Mouse (Mus musculus) left cerebral cortex, adult 11 months (tissue): Measurements from ENCODE around the gene Slc25a35.
A peak's percentile ranks its signal among the peaks of the same experiment; 100 is the strongest.
"Not testable (repeated sequence)": the region's sequence is repeated elsewhere in the genome, so short reads cannot be mapped to it uniquely, and the experiment has no call there.

ENCODE experiments used
- DNase-seq: peaks from one replicate; pipeline ENCODE4 v3.0.0; 2022; ENCODE audit warnings: low spot score

The Slc25a35 gene

GRCm38 (mm10) chr11:68967337-68968282 lies at the start of gene Slc25a35:
Gene Slc25a35 (plus strand): TSS chr11:68968131.
- DNase-seq = peak; percentile 87

DNA sequence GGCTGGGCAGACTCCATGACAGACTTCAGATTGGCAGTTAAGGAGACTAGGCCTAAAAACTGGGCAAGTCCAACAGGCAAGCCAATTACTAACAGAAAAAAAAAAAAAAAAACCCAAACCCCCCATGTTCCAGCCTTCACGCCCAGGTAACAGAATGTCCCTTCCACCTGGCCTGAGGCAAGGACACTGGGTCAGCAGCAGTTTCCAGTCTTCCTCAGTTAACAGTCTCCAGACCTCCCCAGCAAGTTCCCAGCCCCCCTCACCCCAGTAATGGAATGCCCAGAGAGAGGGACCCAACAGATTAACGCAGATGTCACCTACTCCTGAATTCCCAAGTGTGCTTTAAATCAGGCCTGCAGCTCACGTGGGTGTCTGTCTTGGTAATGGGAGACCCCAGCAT lies 44.7 kb upstream of the Slc25a35 start:
- no peak for DNase-seq

- DNase-seq = no peak
These were observed 43.2 kb upstream of the Slc25a35 start for GRCm38 (mm10) chr11:68924749-68925148.

DNA sequence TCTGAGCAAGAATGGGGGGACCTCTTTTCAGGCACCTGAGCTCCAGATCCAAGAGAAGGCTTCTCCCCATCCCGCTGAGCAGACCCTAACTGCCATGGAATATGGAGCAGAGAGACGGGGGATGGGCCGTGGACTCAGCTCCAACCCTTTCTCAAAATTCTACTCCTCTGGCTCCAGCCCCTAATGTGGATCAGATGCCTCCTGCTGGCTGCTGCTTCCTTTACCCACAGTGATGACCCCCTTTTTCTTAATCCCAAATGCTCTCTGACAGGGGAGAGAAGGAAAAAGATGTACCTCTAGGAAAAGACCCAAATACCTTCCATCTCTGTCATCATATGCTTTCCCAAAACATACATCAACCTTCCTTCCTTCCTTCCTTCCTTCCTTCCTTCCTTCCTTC lies 41.0 kb upstream of the Slc25a35 start, which contains the start of gene Odf4:
Odf4 (minus strand) TSS at position 101 of the 400 bp plus-strand sequence.
- DNase-seq = no peak

DNA sequence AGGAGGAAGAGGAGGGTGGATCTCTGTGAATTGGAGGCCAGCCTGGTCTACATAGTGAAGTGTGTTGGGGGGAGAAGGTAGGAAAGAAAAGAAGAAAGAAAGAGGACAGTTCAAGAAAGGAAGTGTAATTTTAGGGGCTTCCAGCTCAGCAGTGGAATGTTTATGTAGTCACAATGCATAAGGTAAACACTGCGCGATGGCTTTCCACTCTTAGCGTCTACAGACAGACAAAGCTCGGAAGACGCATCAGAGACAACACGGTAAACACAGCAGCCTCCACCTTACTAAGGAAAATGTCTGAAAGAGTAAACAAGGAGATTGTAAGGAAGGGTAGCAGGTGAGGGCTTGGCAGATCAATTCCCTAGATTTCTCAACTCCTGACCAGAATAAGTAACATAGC lies 38.0 kb upstream of the Slc25a35 start:
- no peak for DNase-seq

DNA sequence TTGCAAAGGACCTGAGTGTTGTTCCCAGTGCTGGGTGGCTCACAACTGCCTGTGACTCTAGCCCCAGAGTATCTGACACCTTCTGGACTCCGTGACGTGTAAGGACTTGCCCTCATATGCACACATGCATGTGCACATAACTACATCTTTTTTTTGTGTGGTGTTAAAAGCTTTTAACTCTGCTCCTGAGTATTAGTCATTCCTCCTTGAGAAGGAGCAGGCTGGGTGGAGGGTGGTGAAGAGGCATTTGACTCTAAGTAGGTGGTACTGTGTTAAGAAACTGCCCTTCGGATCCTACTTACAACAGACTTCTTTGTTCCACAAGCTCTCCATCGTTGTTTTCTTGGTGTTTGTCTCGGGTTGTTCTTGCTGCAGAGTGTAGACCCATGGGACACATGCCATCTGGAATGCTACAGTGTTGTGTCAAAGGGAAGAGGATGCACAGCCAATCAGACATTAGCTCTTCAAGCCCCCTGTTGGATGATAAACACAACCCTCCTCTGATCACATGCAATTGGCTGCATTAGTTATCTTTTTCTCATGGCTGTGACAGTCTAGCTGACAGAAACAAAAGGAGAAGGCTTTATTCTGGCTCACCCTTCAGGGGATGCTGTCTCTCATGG lies 33.9 kb upstream of the Slc25a35 start:
- DNase-seq = no peak

DNA sequence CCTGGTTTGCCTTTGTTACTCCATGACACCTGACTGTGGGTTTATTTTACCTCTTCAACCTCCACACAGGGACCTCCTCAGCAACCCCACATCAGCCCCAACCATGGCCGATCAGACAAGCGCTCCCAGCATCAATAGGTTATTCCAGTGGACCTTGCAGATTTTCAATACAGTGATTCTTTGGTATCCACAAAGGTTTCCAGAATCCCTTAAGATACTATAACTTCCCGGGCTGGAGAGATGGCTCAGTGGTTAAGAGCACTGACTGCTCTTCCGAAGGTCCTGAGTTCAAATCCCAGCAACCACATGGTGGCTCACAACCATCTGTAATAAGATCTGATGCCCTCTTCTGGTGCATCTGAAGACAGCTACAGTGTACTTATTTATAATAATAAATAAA lies 31.0 kb upstream of the Slc25a35 start:
- not testable (repeated sequence) for DNase-seq

GRCm38 (mm10) chr11:68939451-68940304 lies 28.3 kb upstream of the Slc25a35 start:
- DNase-seq = peak; percentile 89

DNA sequence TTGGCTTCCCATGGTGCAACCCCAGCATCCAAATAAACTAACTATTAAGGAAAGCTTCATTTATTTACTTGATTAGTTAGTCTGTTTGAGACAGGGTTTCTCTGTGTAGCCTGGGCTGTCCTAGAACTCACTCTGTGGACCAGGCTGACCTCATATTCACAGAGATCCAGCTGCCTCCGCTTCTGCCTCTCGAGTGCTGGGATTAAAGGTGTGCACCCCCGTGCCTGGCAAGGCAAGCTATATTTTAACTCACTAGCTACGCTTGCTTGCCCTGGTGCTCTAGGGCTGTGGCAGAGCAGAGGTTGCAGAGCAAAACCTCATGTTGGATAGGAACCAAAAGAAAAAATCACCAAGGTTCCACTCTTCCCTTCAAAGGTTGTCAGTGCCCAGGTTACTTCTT lies 27.4 kb upstream of the Slc25a35 start:
- no peak for DNase-seq

- DNase-seq = no peak
These were observed 25.2 kb upstream of the Slc25a35 start for GRCm38 (mm10) chr11:68942731-68943130.

DNA sequence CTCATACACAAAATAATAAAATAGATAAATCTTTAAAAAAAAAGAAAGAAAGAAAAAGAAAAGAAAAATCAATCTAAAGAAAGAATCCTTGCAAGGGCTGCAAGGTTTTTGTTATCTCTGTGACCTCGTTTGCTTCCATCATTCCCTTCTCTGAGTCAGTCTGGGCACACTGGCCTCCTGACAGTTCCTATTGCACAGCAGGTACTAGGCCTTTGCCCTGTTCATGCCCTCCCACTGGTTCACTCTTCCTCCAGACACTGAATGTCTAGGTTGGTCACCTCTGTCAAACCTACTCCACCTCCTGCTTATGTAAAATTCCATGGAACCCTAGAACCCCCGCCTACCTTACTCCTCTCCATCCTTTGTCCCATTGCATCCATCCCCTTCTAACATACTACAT lies 22.7 kb upstream of the Slc25a35 start:
- no peak for DNase-seq

DNA sequence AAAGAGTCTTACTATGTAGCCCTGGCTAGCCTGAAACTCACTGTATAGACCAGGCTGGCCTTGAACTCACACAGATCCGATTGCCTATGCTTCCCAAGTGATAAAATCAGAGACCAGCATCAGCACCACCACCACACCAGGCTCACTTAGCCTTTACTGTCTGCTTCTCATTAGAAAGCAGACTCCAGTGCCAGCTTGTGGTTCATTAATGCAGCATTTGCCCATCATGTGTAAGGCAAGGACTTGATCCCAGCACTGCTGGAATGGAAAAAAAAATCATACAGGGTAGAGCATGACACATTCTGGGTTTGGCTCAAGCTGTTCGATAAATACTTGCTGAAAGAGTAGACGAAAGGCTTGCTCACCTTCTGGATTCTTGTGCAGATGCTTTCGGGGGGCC lies 21.9 kb upstream of the Slc25a35 start:
- DNase-seq = no peak

- no peak for DNase-seq
These were observed 21.0 kb upstream of the Slc25a35 start for GRCm38 (mm10) chr11:68946806-68947440.

DNA sequence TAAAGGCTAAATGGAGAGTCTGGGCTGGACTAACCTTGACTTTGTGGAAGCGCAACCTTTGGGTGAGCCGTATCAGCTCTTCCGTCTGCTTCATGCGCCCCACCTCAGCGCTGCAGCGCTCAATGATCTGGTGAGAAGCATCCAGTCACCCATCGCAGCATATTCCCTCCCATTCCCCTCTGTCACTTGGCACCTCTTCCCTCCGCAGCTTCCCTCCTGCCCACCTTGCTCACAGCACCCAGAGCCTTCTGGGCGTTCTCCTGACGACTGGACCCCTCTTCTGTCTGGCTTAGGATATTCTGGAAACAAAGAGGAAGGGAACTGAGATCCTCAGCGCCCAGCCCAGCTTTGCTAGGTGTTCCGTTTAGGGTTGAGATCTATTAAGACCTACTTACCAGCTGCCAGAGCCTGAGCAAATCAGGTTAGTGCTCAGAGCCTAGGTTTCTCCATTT lies 20.4 kb upstream of the Slc25a35 start:
- DNase-seq = no peak

DNA sequence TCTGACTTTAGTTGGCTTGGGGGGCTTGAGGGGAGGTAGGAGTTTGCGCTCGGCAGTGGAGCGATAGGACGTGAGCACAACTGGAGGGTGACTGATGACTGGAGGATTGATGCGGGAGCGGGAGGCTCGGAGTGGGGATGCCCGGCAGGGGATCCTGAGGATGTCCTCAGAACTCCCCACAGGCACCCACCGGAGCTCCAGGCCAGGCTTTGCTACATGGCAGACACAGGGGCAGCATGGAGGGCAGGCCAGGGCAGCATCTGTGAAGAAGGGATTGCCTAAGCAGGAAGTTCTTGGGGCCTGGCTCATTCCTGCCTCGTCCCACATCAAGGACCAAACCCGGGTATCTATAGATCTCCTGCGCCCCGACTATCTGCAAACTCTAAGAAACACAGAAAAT lies 14.0 kb upstream of the Slc25a35 start:
- DNase-seq = no peak

DNA sequence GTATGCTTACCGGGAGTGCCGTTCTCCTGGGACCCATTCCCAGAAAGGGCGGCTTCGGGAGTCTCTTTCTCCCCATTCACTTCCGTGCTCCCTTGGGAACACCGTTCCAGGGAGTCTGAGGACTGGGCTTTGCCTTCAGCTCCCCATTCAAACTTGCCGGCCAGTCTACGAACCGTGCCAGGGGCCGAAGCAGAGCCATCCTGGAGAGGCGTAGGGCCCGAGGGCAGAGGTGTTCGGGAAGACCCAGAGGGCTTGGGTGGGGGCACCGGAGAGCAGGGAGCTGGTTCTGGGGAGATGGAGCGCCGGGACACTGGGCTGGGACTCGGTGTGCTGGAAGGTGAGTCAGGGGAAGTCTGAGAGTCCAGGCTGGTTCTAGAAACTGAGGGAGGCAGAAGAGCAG lies 13.5 kb upstream of the Slc25a35 start:
- no peak for DNase-seq

GRCm38 (mm10) chr11:68955473-68955872 lies 12.5 kb upstream of the Slc25a35 start:
- DNase-seq = no peak

DNA sequence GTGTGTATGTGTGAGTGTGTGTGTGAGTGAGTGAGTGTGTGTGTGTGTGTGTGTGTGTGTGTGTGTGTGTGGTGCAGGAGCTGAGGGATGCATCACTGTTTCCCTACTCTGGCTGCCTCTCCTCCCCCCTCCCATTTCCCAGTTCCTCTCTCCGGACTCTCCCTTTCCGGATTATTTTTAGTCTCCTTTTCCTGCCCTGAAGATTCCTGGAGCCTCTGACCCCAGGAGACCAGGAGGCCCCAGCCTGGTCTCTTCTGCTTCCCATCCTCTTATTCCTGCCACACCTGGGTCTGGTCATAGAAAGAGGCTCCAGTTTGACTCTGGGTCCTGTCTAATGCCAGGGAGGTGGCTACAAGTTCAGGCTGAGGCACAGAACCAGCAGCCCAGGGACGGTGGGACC lies 11.8 kb upstream of the Slc25a35 start:
- DNase-seq = no peak

GRCm38 (mm10) chr11:68956697-68957096 lies 11.2 kb upstream of the Slc25a35 start:
- no peak for DNase-seq

DNA sequence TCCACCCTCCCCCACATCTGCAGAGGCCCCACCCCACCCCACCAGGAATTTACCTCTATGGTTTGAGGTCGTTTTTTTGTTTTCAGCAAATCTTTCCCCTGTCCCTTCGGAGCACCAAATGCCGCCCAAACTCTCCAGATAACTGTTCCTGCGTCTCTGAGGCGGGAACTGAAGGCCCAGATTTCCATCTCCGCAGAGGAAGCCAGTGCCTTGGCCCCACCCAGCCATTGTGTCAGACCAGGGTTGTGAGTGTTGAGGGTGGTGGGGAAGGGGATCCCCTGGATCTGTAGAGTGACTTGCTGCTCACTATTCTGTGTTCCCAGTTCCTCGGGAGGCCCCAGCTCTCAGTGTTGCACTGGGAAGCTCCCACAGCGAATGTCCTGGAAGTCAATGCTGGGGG lies 10.6 kb upstream of the Slc25a35 start, which contains the start of gene Arhgef15:
Arhgef15 (minus strand) TSS at position 173 of the 400 bp plus-strand sequence.
- no peak for DNase-seq

- no peak for DNase-seq
These were observed 10.0 kb upstream of the Slc25a35 start for GRCm38 (mm10) chr11:68957971-68958370.

DNA sequence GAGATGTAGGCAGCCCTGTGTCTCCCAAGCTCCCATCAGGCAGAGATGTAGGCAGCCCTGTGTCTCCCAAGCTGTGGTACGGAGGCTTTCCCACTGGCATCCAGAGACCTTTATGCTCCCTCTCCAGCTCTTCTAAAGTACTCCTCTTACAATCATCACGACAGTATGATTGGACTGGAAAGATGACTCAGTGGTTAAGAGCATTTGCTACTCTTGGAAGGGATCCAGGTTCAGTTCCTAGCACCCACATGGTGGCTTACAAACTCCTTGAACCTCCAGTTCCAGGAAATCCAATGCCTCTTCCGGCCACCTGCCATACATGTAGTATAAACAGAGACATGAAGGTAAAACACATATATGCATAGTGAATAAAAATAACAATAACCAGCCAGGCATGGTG lies 6.3 kb upstream of the Slc25a35 start:
- no peak for DNase-seq
